Mouse (Mus musculus): ENCODE measurements around the gene Tceal6. TPM values are rescaled to one million over a fixed set of nuclear protein-coding genes. Genes with fewer than 3 reads are reported as not detected.
"Not testable (repeated sequence)": the region's sequence is repeated elsewhere in the genome, so short reads cannot be mapped to it uniquely, and the experiment has no call there.

Gene Tceal6
- total RNA-seq (2012; rRNA removed), result not detected in 2 replicates
- not detected in 2 replicates for total RNA-seq (2014; rRNA removed)
- polyA plus RNA-seq (2012; ENCODE audit: insufficient read length, low read depth), result not detected in 2 replicates

DNA sequence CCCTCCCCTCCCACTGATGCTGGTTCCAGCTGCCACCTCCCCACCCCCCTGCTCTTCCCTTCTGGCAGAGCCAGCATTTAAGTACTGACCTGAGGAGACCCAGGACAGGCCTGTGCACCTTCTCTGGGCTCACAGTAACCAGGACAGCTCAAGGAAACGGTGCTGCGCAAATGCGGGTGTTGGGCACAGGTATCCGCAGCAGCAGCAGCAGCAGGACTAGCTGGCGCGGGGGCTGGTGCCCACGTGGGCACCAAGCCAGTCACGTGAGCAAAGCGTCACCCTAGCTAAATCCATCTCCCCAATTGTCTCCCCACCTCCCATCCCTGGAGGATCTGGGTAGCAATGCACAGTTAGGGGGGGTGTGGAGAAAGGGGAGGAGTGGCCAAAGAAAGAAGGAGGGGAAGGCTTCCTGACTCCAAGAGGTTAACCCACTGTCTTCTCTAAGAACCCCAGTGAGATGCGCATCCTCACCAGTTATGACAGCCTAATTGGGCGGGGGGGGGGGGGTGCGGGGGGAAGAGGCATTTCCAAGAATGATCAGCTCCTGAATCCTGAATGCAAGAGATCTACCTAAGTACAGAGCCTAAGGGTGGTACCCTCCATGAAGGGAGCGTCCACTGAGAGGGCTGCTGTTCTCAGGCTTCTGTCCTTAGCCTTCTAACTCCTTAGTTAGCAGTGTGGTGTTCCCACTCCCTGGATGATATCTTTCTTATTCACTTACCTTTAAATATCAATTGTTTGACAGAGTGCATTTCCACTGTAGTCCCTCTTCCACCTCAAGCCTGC, at the start of gene Tceal6:
Gene Tceal6, minus strand, starts transcription at position 252 of the 786 bp plus-strand sequence.
- H3K4me1 ChIP-seq (ENCODE audit: control insufficient read depth in 1 of 2, insufficient read depth in 2 of 2), result no peaks in the 10 kb centered on the region
- no peak for DNase-seq (ENCODE audit: extremely low read depth)
- in situ Hi-C loops (cut with MboI; ENCODE audit: low pct_ligation_motif_present, low pct_unique_long_range_greater_than_20kb, low sequenced_read_pairs) (no loop called here), dilution Hi-C loops (cut with MboI; ENCODE audit: extremely low pct_ligation_motif_present, extremely low pct_unique_long_range_greater_than_20kb, low sequenced_read_pairs) (no loop called here)
- no peak within 1 kb of the TSS for H3K4me3 ChIP-seq (replicated peaks in 1 of 3; ENCODE audit: low read depth in 2 of 3, low read length in 2 of 3, poor library complexity in 1 of 3)
- no peak within 1 kb of the TSS for H3K27ac ChIP-seq (ENCODE audit: insufficient read depth, low read depth)
- TF ChIP-seq USF1 (IDR thresholded peaks at IDR 0.05; ENCODE audit: low read depth, low read length) (no peak), MYC (IDR thresholded peaks at IDR 0.05; ENCODE audit: low read depth, low read length) (no peak)
- no peaks in the 10 kb centered on the region for H3K79me2 ChIP-seq (replicated peaks; ENCODE audit: control insufficient read depth, extremely low read depth, insufficient read depth, poor library complexity, severe bottlenecking)
- H3K9me3 ChIP-seq (replicated peaks; ENCODE audit: low read length), result no peaks in the 10 kb centered on the region
- H3K36me3 ChIP-seq (replicated peaks in 1 of 2; ENCODE audit: control insufficient read depth in 1 of 2, insufficient read depth in 1 of 2, low read length in 1 of 2), result no peaks in the 10 kb centered on the region
- no peaks in the 10 kb centered on the region for H3K27me3 ChIP-seq (replicated peaks)
- H3K4me2 ChIP-seq (ENCODE audit: insufficient read depth, low read depth, poor library complexity, severe bottlenecking), result no peak within 1 kb of the TSS
- no peak within 1 kb of the TSS for H3K9ac ChIP-seq (ENCODE audit: insufficient read depth, low read depth)

DNA sequence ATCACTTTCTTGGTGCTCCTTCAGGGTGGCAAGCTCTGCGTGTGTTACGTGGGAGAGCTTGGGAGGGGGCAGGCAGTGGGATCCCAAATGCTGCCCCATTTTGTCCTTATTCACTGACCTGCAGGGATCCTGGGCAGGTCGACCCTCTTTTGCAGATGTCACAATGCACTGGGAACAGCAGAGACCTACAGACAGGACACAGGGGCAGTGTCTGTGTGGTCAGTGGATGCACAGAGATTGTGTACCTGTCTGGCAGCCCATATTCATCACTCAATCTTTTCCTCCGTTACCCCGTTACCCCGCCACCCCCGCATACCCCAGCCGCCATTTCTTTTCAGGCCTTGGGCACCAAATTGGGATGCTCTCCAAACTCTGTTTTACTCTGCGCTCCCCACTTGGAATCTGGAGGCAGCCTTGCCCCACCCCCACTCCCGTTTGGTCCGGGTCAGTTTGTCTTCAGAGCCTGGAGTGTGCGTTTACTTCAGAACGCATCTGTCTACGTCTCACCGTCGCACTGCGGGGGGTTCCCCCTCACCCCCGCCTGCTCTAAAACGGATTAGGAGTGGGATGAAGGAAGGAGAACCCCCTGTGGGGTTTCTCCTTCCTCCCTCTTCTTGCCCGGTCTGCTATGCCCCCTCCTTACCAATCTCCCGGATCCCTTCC, 583 bp downstream of the Tceal6 start:
- H3K9me3 ChIP-seq (replicated peaks; ENCODE audit: low read length); dilution Hi-C loops (cut with MboI; ENCODE audit: extremely low pct_ligation_motif_present, extremely low pct_unique_long_range_greater_than_20kb, low sequenced_read_pairs); H3K4me1 ChIP-seq (ENCODE audit: control insufficient read depth in 1 of 2, insufficient read depth in 2 of 2); in situ Hi-C loops (cut with MboI; ENCODE audit: low pct_ligation_motif_present, low pct_unique_long_range_greater_than_20kb, low sequenced_read_pairs); H3K79me2 ChIP-seq (replicated peaks; ENCODE audit: control insufficient read depth, extremely low read depth, insufficient read depth, poor library complexity, severe bottlenecking); H3K36me3 ChIP-seq (replicated peaks in 1 of 2; ENCODE audit: control insufficient read depth in 1 of 2, insufficient read depth in 1 of 2, low read length in 1 of 2); H3K9ac ChIP-seq (ENCODE audit: insufficient read depth, low read depth); H3K4me3 ChIP-seq (replicated peaks in 1 of 3; ENCODE audit: low read depth in 2 of 3, low read length in 2 of 3, poor library complexity in 1 of 3); H3K27ac ChIP-seq (ENCODE audit: insufficient read depth, low read depth); H3K27me3 ChIP-seq (replicated peaks); H3K4me2 ChIP-seq (ENCODE audit: insufficient read depth, low read depth, poor library complexity, severe bottlenecking); DNase-seq (ENCODE audit: extremely low read depth): not testable (repeated sequence)

DNA sequence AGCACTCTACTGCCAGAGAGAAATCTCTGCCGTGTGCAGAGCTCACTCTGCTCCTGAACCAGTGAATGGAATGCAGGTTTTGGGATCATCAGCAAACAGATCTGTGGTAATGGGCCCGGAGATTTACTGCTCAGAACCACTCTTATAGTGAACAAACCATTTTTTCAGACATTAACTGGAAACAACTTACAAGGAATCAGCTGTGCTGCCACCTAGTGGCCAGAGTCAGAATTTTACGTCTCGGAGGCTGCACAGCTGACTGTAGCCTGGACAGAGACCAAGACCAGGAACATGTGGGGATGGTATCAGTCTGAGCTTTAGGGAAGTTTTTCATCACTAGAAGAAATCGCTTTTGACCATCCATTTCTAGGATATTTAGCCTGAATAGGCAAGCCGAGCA, 20.6 kb downstream of the Tceal6 start:
- H3K4me1 ChIP-seq (ENCODE audit: control insufficient read depth in 1 of 2, insufficient read depth in 2 of 2); H3K9me3 ChIP-seq (replicated peaks; ENCODE audit: low read length); H3K4me3 ChIP-seq (replicated peaks in 1 of 3; ENCODE audit: low read depth in 2 of 3, low read length in 2 of 3, poor library complexity in 1 of 3); H3K4me2 ChIP-seq (ENCODE audit: insufficient read depth, low read depth, poor library complexity, severe bottlenecking); H3K9ac ChIP-seq (ENCODE audit: insufficient read depth, low read depth); H3K79me2 ChIP-seq (replicated peaks; ENCODE audit: control insufficient read depth, extremely low read depth, insufficient read depth, poor library complexity, severe bottlenecking); H3K27me3 ChIP-seq (replicated peaks); H3K36me3 ChIP-seq (replicated peaks in 1 of 2; ENCODE audit: control insufficient read depth in 1 of 2, insufficient read depth in 1 of 2, low read length in 1 of 2); dilution Hi-C loops (cut with MboI; ENCODE audit: extremely low pct_ligation_motif_present, extremely low pct_unique_long_range_greater_than_20kb, low sequenced_read_pairs); DNase-seq (ENCODE audit: extremely low read depth); H3K27ac ChIP-seq (ENCODE audit: insufficient read depth, low read depth); in situ Hi-C loops (cut with MboI; ENCODE audit: low pct_ligation_motif_present, low pct_unique_long_range_greater_than_20kb, low sequenced_read_pairs): not testable (repeated sequence)

DNA sequence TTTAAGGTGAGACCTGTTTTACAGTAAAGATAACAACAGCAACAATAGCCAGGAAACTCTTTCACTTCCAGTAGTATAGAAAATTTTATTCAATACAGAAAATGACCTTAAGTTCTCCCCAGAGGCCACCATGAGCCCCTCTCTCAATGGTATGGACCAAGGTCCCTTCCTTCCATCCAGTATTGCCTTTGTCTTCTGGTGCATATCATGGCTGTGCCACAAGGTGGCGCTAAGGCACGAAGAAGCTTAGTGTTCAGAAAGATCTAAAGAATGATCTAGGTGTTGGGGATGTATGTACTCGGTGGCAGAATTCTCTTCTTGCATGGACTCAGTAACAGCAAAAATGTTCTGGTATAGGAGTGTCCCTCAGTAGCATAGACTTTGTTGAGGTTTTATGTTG, 21.8 kb downstream of the Tceal6 start:
- H3K4me3 ChIP-seq (replicated peaks in 1 of 3; ENCODE audit: low read depth in 2 of 3, low read length in 2 of 3, poor library complexity in 1 of 3); in situ Hi-C loops (cut with MboI; ENCODE audit: low pct_ligation_motif_present, low pct_unique_long_range_greater_than_20kb, low sequenced_read_pairs); H3K36me3 ChIP-seq (replicated peaks in 1 of 2; ENCODE audit: control insufficient read depth in 1 of 2, insufficient read depth in 1 of 2, low read length in 1 of 2); H3K4me2 ChIP-seq (ENCODE audit: insufficient read depth, low read depth, poor library complexity, severe bottlenecking); H3K27me3 ChIP-seq (replicated peaks); H3K9me3 ChIP-seq (replicated peaks; ENCODE audit: low read length); H3K79me2 ChIP-seq (replicated peaks; ENCODE audit: control insufficient read depth, extremely low read depth, insufficient read depth, poor library complexity, severe bottlenecking); H3K9ac ChIP-seq (ENCODE audit: insufficient read depth, low read depth); H3K4me1 ChIP-seq (ENCODE audit: control insufficient read depth in 1 of 2, insufficient read depth in 2 of 2); DNase-seq (ENCODE audit: extremely low read depth); H3K27ac ChIP-seq (ENCODE audit: insufficient read depth, low read depth); dilution Hi-C loops (cut with MboI; ENCODE audit: extremely low pct_ligation_motif_present, extremely low pct_unique_long_range_greater_than_20kb, low sequenced_read_pairs): not testable (repeated sequence)

DNA sequence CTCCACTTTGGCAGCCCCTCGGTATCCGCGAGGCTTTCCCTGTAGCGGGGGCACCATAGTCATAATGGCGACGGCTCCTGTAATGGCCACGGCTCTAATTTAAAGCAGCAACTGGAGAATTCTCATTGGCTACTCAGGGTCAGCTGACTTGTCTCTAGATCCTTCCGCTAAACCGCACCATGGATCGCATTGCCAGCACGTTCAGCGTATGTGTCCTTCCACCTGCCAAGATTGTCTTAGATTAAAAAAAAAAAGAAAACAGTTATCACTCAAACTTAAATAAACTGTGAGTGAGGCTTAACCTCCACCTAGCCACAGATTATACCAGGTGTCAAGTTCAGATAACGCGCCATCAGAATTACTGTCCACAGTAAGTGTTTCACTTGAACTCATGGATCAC, 33.0 kb downstream of the Tceal6 start, which contains the start of gene Gm15023:
Gene Gm15023, minus strand, starts transcription at position 101 of the 400 bp plus-strand sequence.
- H3K4me3 ChIP-seq (replicated peaks in 1 of 3; ENCODE audit: low read depth in 2 of 3, low read length in 2 of 3, poor library complexity in 1 of 3); H3K9me3 ChIP-seq (replicated peaks; ENCODE audit: low read length): not testable (repeated sequence)

More for the DNA sequence above, 33.0 kb downstream of the Tceal6 start, which contains the start of gene Gm15023:
- H3K27ac ChIP-seq (ENCODE audit: insufficient read depth, low read depth); in situ Hi-C loops (cut with MboI; ENCODE audit: low pct_ligation_motif_present, low pct_unique_long_range_greater_than_20kb, low sequenced_read_pairs); H3K9ac ChIP-seq (ENCODE audit: insufficient read depth, low read depth); H3K4me2 ChIP-seq (ENCODE audit: insufficient read depth, low read depth, poor library complexity, severe bottlenecking); dilution Hi-C loops (cut with MboI; ENCODE audit: extremely low pct_ligation_motif_present, extremely low pct_unique_long_range_greater_than_20kb, low sequenced_read_pairs); H3K4me1 ChIP-seq (ENCODE audit: control insufficient read depth in 1 of 2, insufficient read depth in 2 of 2); H3K36me3 ChIP-seq (replicated peaks in 1 of 2; ENCODE audit: control insufficient read depth in 1 of 2, insufficient read depth in 1 of 2, low read length in 1 of 2); H3K79me2 ChIP-seq (replicated peaks; ENCODE audit: control insufficient read depth, extremely low read depth, insufficient read depth, poor library complexity, severe bottlenecking); H3K27me3 ChIP-seq (replicated peaks); DNase-seq (ENCODE audit: extremely low read depth): not testable (repeated sequence)

Measured in CH12.LX (cell line).